Mouse (Mus musculus) colon, adult 2 months (tissue): ENCODE data around the gene Ints1. TPM values are rescaled to one million over a fixed set of nuclear protein-coding genes. Genes with fewer than 3 reads are reported as not detected.

Source experiments
- polyA plus RNA-seq: library from polyadenylated mRNA; depleted of rRNA; stranded (reverse); fragments of >200 nt; gene quantifications from 2 replicates; pipeline ENCODE4 v1.2.3, GENCODE M21; 2012; rRNA removed

The Ints1 gene
- 57.8 and 61.7 TPM in 2 replicates for polyA plus RNA-seq

GRCm38 (mm10) chr5:139775216-139775926 lies at the start of gene Ints1:
Gene Ints1, minus strand, starts transcription at chr5:139775674.

DNA sequence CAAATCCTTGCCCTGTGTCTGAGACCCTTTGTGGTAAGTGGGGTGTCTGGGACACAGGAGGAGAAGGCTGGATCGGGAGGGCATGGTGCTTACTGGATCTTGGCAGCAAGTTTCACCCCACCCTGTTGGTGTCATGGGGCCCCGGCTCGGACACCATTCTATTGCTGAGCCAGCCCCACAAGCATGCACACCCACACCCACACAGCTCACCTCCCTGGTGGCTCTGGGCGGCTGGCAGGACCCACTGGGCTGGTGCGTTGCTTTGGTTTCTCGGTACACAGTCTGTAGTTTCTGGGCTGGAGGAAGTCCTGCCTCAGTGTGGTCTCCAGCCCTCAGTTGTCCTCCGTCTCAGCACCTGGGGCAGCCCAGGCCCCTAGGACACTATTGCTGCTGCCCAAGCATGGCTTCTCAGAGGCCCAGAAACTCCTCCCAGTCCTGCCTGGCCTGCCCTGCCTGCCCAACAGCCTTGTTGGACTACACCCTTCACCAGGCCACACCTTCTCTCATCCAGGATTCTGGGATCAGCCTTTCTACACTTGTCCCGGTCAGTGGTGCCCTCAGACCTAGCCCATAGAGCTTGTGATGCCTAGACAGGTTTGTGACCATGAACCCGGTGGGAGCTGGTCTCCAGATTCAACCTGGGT lies 44.2 kb upstream of the Ints1 start, which contains the start of gene Tmem184a:
TSS of gene Tmem184a (minus strand) at position 380 of the 644 bp plus-strand sequence.

DNA sequence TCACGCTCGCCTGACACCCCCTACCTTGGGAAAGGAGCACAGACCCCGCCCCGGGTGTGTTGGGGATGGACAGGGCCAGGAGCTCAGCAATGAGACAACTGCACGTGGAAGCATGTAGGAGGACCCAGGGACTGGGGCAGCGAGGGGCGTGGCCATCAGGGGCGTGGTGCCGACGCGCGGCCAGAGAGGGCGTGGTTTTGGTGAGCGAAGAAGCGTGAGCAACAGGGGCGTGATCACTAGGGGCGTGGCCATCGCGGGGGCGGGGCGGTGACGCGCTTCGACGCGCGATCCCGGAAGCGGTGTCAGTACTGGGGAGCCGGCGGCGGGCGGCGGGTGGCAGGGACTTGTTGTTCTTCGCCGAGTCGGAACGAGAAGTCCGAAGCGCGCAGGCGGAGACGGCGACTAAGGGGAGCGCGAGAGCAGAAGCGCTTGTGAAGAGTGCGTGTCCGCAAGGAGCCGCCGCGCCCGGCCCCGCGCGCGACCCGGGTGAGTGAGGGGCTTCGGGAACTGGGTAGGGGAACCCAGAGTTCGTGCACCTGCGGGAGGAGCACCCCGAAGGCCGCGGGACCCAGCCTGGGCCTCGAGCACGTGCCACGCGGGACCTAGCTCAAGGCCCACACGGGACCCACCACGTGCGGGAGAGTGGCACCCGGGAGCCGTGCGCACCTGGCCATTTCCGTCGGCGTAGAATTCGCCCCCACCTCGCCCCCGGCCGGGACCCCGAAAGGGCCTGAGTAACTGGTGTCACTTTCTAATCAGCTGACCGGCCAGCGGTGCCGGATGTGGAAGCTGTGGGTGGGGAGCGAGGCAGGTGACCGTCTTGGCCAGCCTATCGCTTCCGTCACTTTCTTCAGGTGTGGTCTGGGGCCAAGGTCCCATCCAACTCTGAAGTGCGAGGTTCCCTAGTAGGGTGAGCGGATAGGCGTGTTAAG lies 16.0 kb upstream of the Ints1 start, which contains the start of gene Mafk:
TSS of gene Mafk (plus strand) at position 287 of the 932 bp plus-strand sequence.

GRCm38 (mm10) chr5:139735677-139736503 lies 39.6 kb downstream of the Ints1 start, which contains the start of gene Micall2:
Gene Micall2, minus strand, starts transcription at chr5:139736336.

Other genes starting within 250 kb of the Ints1 start
- gene Uncx, start 232.2 kb downstream of the Ints1 start, polyA plus RNA-seq: not detected in 2 replicates
- 16.0 and 17.5 TPM in 2 replicates for gene Micall2, start 39.3 kb downstream of the Ints1 start, polyA plus RNA-seq
- 50.4 and 53.4 TPM in 2 replicates for gene Mafk, start 15.8 kb upstream of the Ints1 start, polyA plus RNA-seq
- gene Tmem184a, start 44.2 kb upstream of the Ints1 start, polyA plus RNA-seq: 89.2 and 132 TPM in 2 replicates
- 0.33 TPM in 1 of 2 replicates, not detected in the other for gene Gm26938, start 50.7 kb upstream of the Ints1 start, polyA plus RNA-seq
- 22.8 and 26.1 TPM in 2 replicates for gene Psmg3, start 51.2 kb upstream of the Ints1 start, polyA plus RNA-seq
- 0.23 and 0.30 TPM in 2 replicates for gene Elfn1, start 132.3 kb upstream of the Ints1 start, polyA plus RNA-seq